Mouse (Mus musculus): ENCODE measurements around the gene Cd247. TPM values are rescaled to one million over a fixed set of nuclear protein-coding genes. Genes with fewer than 3 reads are reported as not detected.

Cd247 gene
- polyA plus RNA-seq, 1 experiment from 2014 or later, result 1.3 TPM

GRCm38 (mm10) chr1:165837546-165837945, 49.1 kb downstream of the Cd247 start:
- H3K36me3 ChIP-seq (ENCODE audit: control insufficient read depth, insufficient read depth, low read length), result no peaks in the 10 kb centered on the region
- no peak overlapping the region for H3K9ac ChIP-seq (ENCODE audit: low read depth, low read length)
- peaks cover 13% of the 10 kb centered on the region for H3K27me3 ChIP-seq (ENCODE audit: control insufficient read depth, insufficient read depth, low read length)
- H3K4me3 ChIP-seq (ENCODE audit: low read depth, low read length), result no peak overlapping the region
- peaks cover 5% of the 10 kb centered on the region for H3K4me1 ChIP-seq (replicated peaks; ENCODE audit: control insufficient read depth, insufficient read depth, low read length)
- no peaks in the 10 kb centered on the region for H3K9me3 ChIP-seq (ENCODE audit: control insufficient read depth, low read length)
- no peak overlapping the region for H3K4me2 ChIP-seq (replicated peaks; ENCODE audit: low read depth, low read length)
- ATAC-seq (ENCODE audit: low FRiP score) (no peak), DNase-seq (ENCODE audit: low spot score) (no peak)
- no peak overlapping the region for H3K27ac ChIP-seq (ENCODE audit: low read depth, low read length)
- 31% methylated on average over 8 of the region's 8 CpGs for WGBS

- Histone ChIP-seq H3K4me2 (replicated peaks; ENCODE audit: low read depth, low read length) (no peak overlapping the region), H3K9ac (ENCODE audit: low read depth, low read length) (no peak overlapping the region), H3K4me1 (replicated peaks; ENCODE audit: control insufficient read depth, insufficient read depth, low read length) (peaks cover 5% of the 10 kb centered on the region), H3K27me3 (ENCODE audit: control insufficient read depth, insufficient read depth, low read length) (peaks cover 23% of the 10 kb centered on the region), H3K4me3 (ENCODE audit: low read depth, low read length) (no peak overlapping the region), H3K36me3 (ENCODE audit: control insufficient read depth, insufficient read depth, low read length) (no peaks in the 10 kb centered on the region), H3K9me3 (ENCODE audit: control insufficient read depth, low read length) (no peaks in the 10 kb centered on the region), H3K27ac (ENCODE audit: low read depth, low read length) (no peak overlapping the region)
- ATAC-seq (ENCODE audit: low FRiP score), result no peak
- no peak for DNase-seq (ENCODE audit: low spot score)
- WGBS, result 81% methylated on average over 4 of the region's 4 CpGs
Observed at GRCm38 (mm10) chr1:165839201-165839600, 50.7 kb downstream of the Cd247 start.

GRCm38 (mm10) chr1:165840548-165841230, 52.2 kb downstream of the Cd247 start:
- H3K27me3 ChIP-seq (ENCODE audit: control insufficient read depth, insufficient read depth, low read length), result peaks cover 31% of the 10 kb centered on the region
- H3K4me1 ChIP-seq (replicated peaks; ENCODE audit: control insufficient read depth, insufficient read depth, low read length), result peaks cover 7% of the 10 kb centered on the region; the same call in 1 of the 2 replicates
- no peak overlapping the region for H3K27ac ChIP-seq (ENCODE audit: low read depth, low read length)
- H3K4me2 ChIP-seq (replicated peaks; ENCODE audit: low read depth, low read length), result peak overlapping the region; percentile 48
- ATAC-seq (ENCODE audit: low FRiP score), result 0 out of 2 replicates have a peak, but pooled peaks have one; percentile 15
- H3K9ac ChIP-seq (ENCODE audit: low read depth, low read length), result peak overlapping the region; percentile 72
- 10% methylated on average over 31 of the region's 31 CpGs for WGBS
- no peaks in the 10 kb centered on the region for H3K36me3 ChIP-seq (ENCODE audit: control insufficient read depth, insufficient read depth, low read length)
- no peaks in the 10 kb centered on the region for H3K9me3 ChIP-seq (ENCODE audit: control insufficient read depth, low read length)
- DNase-seq (ENCODE audit: low spot score), result peak; percentile 63
- H3K4me3 ChIP-seq (ENCODE audit: low read depth, low read length), result peak overlapping the region; percentile 29

- H3K4me1 ChIP-seq (replicated peaks; ENCODE audit: control insufficient read depth, insufficient read depth, low read length), result peaks cover 5% of the 10 kb centered on the region; the same call in 1 of the 2 replicates
Observed at GRCm38 (mm10) chr1:165842170-165842569, 53.7 kb downstream of the Cd247 start.

GRCm38 (mm10) chr1:165843586-165843985, 55.1 kb downstream of the Cd247 start:
- no peaks in the 10 kb centered on the region for H3K36me3 ChIP-seq (ENCODE audit: control insufficient read depth, insufficient read depth, low read length)
- peaks cover 2% of the 10 kb centered on the region; the same call in 1 of the 2 replicates for H3K4me1 ChIP-seq (replicated peaks; ENCODE audit: control insufficient read depth, insufficient read depth, low read length)
- H3K27ac ChIP-seq (ENCODE audit: low read depth, low read length), result no peak overlapping the region
- H3K4me2 ChIP-seq (replicated peaks; ENCODE audit: low read depth, low read length), result no peak overlapping the region
- no peak overlapping the region for H3K4me3 ChIP-seq (ENCODE audit: low read depth, low read length)
- no peak for DNase-seq (ENCODE audit: low spot score)
- H3K9me3 ChIP-seq (ENCODE audit: control insufficient read depth, low read length), result no peaks in the 10 kb centered on the region
- peaks cover 34% of the 10 kb centered on the region for H3K27me3 ChIP-seq (ENCODE audit: control insufficient read depth, insufficient read depth, low read length)
- 66% methylated on average over 3 of the region's 3 CpGs for WGBS
- H3K9ac ChIP-seq (ENCODE audit: low read depth, low read length), result no peak overlapping the region
- ATAC-seq (ENCODE audit: low FRiP score), result no peak

More at GRCm38 (mm10) chr1:165842170-165842569, 53.7 kb downstream of the Cd247 start:
- H3K4me3 ChIP-seq (ENCODE audit: low read depth, low read length), result no peak overlapping the region
- H3K27ac ChIP-seq (ENCODE audit: low read depth, low read length), result no peak overlapping the region
- H3K27me3 ChIP-seq (ENCODE audit: control insufficient read depth, insufficient read depth, low read length), result peaks cover 34% of the 10 kb centered on the region
- no peaks in the 10 kb centered on the region for H3K9me3 ChIP-seq (ENCODE audit: control insufficient read depth, low read length)
- no peak overlapping the region for H3K4me2 ChIP-seq (replicated peaks; ENCODE audit: low read depth, low read length)
- DNase-seq (ENCODE audit: low spot score) (no peak), ATAC-seq (ENCODE audit: low FRiP score) (no peak)
- no peak overlapping the region for H3K9ac ChIP-seq (ENCODE audit: low read depth, low read length)
- 56% methylated on average over 7 of the region's 7 CpGs for WGBS
- H3K36me3 ChIP-seq (ENCODE audit: control insufficient read depth, insufficient read depth, low read length), result no peaks in the 10 kb centered on the region

- Histone ChIP-seq H3K9me3 (ENCODE audit: control insufficient read depth, low read length) (no peaks in the 10 kb centered on the region), H3K4me2 (replicated peaks; ENCODE audit: low read depth, low read length) (peak overlapping the region; percentile 94), H3K4me3 (ENCODE audit: low read depth, low read length) (peak overlapping the region; percentile 40), H3K4me1 (replicated peaks; ENCODE audit: control insufficient read depth, insufficient read depth, low read length) (peaks cover 2% of the 10 kb centered on the region; the same call in 1 of the 2 replicates), H3K9ac (ENCODE audit: low read depth, low read length) (peak overlapping the region; percentile 43), H3K27ac (ENCODE audit: low read depth, low read length) (no peak overlapping the region), H3K36me3 (ENCODE audit: control insufficient read depth, insufficient read depth, low read length) (no peaks in the 10 kb centered on the region), H3K27me3 (ENCODE audit: control insufficient read depth, insufficient read depth, low read length) (peaks cover 33% of the 10 kb centered on the region)
- peak; percentile 67 for ATAC-seq (ENCODE audit: low FRiP score)
- WGBS, result 2% methylated on average over 20 of the region's 20 CpGs
- DNase-seq (ENCODE audit: low spot score), result peak; percentile 38
Observed at GRCm38 (mm10) chr1:165844466-165844951, 56.0 kb downstream of the Cd247 start.

GRCm38 (mm10) chr1:165844956-165845355, 56.5 kb downstream of the Cd247 start:
- H3K9ac ChIP-seq (ENCODE audit: low read depth, low read length), result peak overlapping the region; percentile 43
- DNase-seq (ENCODE audit: low spot score) (peak; percentile 59), ATAC-seq (ENCODE audit: low FRiP score) (peak; percentile 20)
- no peak overlapping the region for H3K27ac ChIP-seq (ENCODE audit: low read depth, low read length)
- H3K4me2 ChIP-seq (replicated peaks; ENCODE audit: low read depth, low read length), result peak overlapping the region; percentile 94
- no peaks in the 10 kb centered on the region for H3K9me3 ChIP-seq (ENCODE audit: control insufficient read depth, low read length)
- no peaks in the 10 kb centered on the region for H3K36me3 ChIP-seq (ENCODE audit: control insufficient read depth, insufficient read depth, low read length)
- under 1% methylated on average over 26 of the region's 26 CpGs for WGBS
- H3K4me1 ChIP-seq (replicated peaks; ENCODE audit: control insufficient read depth, insufficient read depth, low read length), result peaks cover 2% of the 10 kb centered on the region; the same call in 1 of the 2 replicates
- H3K4me3 ChIP-seq (ENCODE audit: low read depth, low read length), result peak overlapping the region; percentile 40
- H3K27me3 ChIP-seq (ENCODE audit: control insufficient read depth, insufficient read depth, low read length), result peaks cover 29% of the 10 kb centered on the region

- H3K4me2 ChIP-seq (replicated peaks; ENCODE audit: low read depth, low read length), result peak overlapping the region; percentile 94
- H3K27ac ChIP-seq (ENCODE audit: low read depth, low read length), result no peak overlapping the region
- H3K27me3 ChIP-seq (ENCODE audit: control insufficient read depth, insufficient read depth, low read length), result peaks cover 29% of the 10 kb centered on the region
- 8% methylated on average over 14 of the region's 14 CpGs for WGBS
- H3K9ac ChIP-seq (ENCODE audit: low read depth, low read length), result no peak overlapping the region; the same call in 1 of the 2 replicates
- ATAC-seq (ENCODE audit: low FRiP score) (no peak), DNase-seq (ENCODE audit: low spot score) (no peak)
- no peaks in the 10 kb centered on the region for H3K36me3 ChIP-seq (ENCODE audit: control insufficient read depth, insufficient read depth, low read length)
- H3K4me3 ChIP-seq (ENCODE audit: low read depth, low read length), result peak overlapping the region; percentile 40
- H3K9me3 ChIP-seq (ENCODE audit: control insufficient read depth, low read length), result no peaks in the 10 kb centered on the region
- peaks cover 2% of the 10 kb centered on the region; the same call in 1 of the 2 replicates for H3K4me1 ChIP-seq (replicated peaks; ENCODE audit: control insufficient read depth, insufficient read depth, low read length)
Observed at GRCm38 (mm10) chr1:165845366-165845765, 56.9 kb downstream of the Cd247 start.

- Histone ChIP-seq H3K4me2 (replicated peaks; ENCODE audit: low read depth, low read length) (no peak overlapping the region), H3K36me3 (ENCODE audit: control insufficient read depth, insufficient read depth, low read length) (no peaks in the 10 kb centered on the region), H3K9ac (ENCODE audit: low read depth, low read length) (no peak overlapping the region), H3K4me1 (replicated peaks; ENCODE audit: control insufficient read depth, insufficient read depth, low read length) (peaks cover 2% of the 10 kb centered on the region; the same call in 1 of the 2 replicates), H3K27ac (ENCODE audit: low read depth, low read length) (no peak overlapping the region), H3K9me3 (ENCODE audit: control insufficient read depth, low read length) (no peaks in the 10 kb centered on the region), H3K27me3 (ENCODE audit: control insufficient read depth, insufficient read depth, low read length) (peaks cover 14% of the 10 kb centered on the region), H3K4me3 (ENCODE audit: low read depth, low read length) (no peak overlapping the region)
- ATAC-seq (ENCODE audit: low FRiP score) (no peak), DNase-seq (ENCODE audit: low spot score) (no peak)
- WGBS, result 87% methylated on average over 8 of the region's 8 CpGs
Observed at GRCm38 (mm10) chr1:165848417-165848816, 59.9 kb downstream of the Cd247 start.
